Mouse (Mus musculus): ENCODE results near the gene Spem1. TPM values are rescaled to one million over a fixed set of nuclear protein-coding genes. Genes with fewer than 3 reads are reported as not detected.

The Spem1 gene
- total RNA-seq, 2 experiments from 2014 or later = not detected

DNA sequence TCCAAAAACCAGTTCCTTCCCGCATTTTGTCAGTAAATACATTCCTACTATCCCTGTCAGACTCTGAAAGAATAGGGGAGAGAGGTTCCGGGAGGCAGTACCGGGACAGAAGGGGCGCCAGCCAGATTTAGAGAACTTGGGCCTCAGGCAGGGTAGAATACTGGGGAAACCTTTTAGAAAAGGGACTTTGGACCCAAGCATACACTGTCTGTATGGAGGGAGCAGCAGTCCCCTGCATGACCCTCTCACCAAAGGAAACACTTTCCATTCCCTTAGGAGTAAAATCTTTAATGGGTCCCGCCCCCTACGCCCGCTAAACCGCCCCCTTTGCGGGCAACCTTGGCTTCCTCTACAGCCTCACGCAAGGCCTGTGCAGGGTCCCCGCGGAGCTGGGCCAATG is 18.7 kb downstream of the Spem1 start:
- ATAC-seq (replicated peaks; ENCODE audit: low FRiP score, low TSS enrichment, poor library complexity, severe bottlenecking) = no peak; the same call in 1 of the 2 replicates

DNA sequence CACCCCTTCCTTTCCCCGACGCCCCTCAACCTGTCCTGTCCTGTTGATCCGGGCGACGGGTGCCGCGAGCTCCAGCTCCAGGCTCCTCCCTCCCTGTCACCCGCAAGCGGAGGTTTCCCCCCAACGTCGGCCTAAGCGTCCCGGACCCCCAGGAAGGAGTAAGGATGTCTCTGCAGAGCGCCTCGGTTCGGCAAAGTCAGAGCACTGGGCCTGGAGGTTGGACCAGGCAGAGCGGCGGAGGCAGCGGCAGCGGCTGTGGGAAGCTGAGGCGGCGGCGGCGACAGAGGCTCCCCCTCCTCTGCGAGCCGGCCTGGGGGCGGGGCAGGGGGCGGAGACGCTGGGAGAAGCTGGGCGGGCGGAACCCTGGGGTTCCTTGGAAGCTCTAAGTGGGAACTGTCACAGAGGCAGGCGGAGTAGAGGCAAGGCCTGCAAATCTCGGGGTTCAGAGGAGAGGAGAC is 19.3 kb downstream of the Spem1 start:
- 0 out of 2 replicates have a peak, but pooled peaks have one; percentile 31 for ATAC-seq (replicated peaks; ENCODE audit: low FRiP score, low TSS enrichment, poor library complexity, severe bottlenecking)

DNA sequence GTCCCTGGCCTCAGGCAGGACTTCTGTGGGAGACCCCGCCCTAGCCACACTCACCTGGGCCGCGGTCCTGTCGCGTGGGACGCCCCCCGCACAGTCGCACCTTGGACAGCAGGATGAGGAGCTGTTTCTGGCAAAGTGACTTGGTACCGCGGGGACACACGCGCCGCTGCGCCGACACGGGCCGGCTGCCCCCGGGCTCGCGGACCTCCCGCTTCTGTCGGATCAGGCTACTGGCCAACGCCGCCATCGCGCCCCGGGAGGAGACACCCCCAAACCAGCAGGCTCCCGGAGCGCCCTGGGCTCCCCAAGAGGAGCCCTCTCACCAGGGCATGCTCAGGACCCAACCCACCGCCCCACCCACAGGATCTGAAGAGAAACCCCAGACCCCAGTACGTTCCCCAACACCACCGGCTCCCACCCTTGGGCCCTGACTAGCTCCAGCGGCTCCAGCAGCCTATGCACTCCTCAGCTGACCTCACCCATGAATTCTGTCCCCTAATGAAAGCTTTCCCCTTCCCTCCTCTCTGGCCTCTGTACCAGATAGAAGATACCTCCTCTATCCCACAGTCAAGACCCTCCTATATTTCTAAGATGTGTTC is 20.5 kb downstream of the Spem1 start, which contains the start of gene Fgf11:
Gene Fgf11 (minus strand): TSS at position 479 of the 599 bp plus-strand sequence.
- ATAC-seq (replicated peaks; ENCODE audit: low FRiP score, low TSS enrichment, poor library complexity, severe bottlenecking) = no peak

DNA sequence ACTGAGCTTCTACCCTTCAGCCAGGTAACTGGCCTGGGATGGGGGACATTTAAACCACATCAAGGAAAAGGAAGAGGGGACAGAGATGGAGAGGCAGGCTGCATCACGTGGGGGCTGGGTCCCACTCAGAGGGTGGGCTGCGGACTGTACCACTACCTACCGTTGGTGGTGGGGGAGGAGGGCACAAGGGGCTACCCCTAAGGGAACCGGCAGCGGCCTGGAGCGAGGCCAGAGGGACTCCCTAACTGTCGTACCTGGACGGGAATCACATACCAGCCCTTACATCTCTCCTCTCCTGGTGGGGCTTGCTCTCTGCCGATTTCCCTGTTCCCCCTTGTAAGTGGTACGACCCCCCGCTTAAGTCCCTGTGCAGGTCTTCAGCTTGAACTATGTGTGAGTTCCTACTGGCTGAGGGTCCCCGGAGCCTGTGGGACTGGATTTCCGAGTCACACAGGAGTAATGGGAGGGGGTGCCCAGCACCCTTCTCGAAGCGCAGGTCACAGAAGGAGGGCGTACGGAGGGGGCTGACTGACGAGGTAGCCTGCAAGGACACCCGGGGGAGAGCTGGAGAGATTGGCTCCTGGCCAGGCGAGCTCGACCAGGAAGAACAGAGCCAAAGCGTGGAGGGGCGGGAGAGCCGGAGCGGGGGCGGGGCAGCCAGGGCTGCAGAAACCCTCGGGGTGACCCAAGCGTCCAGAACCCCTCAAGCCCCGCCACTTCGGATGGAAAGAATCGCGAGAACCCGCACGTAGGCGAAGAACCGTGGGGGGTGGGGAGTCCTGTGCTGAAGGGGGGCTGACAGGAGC is 21.4 kb downstream of the Spem1 start:
- no peak for ATAC-seq (replicated peaks; ENCODE audit: low FRiP score, low TSS enrichment, poor library complexity, severe bottlenecking)

DNA sequence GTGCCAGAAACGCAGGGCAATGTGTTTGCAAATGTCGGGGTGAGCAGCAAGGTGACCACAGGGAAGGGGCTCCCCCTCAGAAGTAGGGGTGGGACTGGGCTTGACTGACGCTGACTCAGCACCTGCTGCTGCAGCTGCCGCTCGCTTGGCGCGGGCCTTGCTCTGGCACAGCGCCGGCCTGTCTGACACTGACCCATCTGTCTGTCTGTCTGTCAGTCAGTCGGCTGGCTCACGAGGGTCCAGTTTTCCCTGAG is 21.9 kb downstream of the Spem1 start:
- no peak for ATAC-seq (replicated peaks; ENCODE audit: low FRiP score, low TSS enrichment, poor library complexity, severe bottlenecking)

DNA sequence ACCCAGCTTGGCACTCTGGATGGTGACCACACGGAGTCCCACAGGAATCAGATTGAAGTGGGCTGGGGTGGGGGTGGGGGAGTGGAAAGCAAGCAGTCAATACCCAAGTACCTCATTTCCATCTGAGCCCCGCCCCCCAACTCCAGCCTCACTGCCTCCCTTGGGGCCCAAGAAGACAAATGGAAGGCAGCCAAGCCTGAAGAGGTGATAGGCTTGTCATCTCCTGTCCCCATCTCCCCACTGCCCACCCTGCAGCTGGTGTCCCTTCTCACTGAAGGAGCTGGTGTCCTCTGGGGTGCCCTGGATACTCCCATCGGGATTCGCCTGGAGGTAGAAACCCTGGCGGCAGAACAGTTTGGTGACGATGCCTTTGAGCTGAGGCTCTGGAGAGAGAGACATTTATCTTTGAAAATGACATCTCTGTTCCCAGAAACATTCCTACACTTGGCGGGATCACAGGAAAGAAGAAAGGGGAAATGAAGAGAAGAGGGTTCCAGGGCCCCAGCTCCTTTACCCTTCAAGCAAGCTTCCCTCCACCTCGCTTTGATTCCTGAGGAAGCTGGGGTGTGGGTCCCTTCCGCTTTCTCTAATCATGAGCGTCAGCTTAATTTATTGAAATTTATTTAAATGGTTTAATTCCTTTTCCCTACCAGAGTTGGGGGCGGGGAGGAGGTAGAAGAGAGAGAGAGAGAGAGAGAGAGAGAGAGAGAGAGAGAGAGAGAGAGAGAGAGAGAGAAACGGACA is 22.4 kb downstream of the Spem1 start:
- no peak for ATAC-seq (replicated peaks; ENCODE audit: low FRiP score, low TSS enrichment, poor library complexity, severe bottlenecking)

DNA sequence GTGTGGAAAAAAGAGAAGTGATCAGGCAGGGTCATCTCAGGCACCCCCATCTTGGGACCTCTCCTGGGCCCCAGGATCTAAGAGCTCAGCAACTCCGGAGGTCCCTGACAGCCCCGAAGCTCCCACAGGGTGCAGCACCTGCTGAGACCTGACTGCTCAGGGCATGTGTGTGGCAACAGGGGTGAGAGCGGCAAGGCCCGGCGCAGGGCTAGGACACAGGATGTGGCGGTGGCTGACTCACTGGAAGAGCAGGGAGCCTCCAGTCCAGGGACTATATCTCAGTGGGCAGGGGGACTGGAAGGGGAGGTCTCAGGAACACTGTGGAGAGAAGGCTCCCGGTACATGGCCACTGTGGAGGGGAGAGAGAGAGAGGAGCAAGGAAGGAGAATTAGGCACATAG is 24.1 kb downstream of the Spem1 start:
- ATAC-seq (replicated peaks; ENCODE audit: low FRiP score, low TSS enrichment, poor library complexity, severe bottlenecking) = no peak

DNA sequence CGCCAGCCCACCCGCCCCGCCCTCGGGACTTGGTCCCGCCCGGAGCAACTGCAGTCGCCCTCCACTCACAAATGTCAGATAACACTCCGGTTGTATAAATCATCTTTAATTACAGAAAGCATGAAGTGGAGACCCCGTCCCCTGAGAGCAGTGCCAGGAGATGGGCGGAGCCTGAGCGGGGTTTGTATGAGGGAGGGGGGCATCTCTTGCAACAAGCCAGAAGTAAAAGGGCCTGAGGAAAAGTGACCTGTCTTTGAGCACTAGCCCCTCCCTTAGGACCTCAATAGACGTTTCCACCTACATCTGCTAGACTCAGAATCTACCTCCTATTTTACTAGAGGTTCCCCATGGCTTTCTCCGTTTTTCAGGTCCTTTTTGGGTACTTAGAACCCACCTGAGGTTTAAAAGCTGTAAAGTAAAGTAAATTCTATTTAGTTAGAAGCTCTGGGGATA is 26.0 kb downstream of the Spem1 start:
- no peak for ATAC-seq (replicated peaks; ENCODE audit: low FRiP score, low TSS enrichment, poor library complexity, severe bottlenecking)

DNA sequence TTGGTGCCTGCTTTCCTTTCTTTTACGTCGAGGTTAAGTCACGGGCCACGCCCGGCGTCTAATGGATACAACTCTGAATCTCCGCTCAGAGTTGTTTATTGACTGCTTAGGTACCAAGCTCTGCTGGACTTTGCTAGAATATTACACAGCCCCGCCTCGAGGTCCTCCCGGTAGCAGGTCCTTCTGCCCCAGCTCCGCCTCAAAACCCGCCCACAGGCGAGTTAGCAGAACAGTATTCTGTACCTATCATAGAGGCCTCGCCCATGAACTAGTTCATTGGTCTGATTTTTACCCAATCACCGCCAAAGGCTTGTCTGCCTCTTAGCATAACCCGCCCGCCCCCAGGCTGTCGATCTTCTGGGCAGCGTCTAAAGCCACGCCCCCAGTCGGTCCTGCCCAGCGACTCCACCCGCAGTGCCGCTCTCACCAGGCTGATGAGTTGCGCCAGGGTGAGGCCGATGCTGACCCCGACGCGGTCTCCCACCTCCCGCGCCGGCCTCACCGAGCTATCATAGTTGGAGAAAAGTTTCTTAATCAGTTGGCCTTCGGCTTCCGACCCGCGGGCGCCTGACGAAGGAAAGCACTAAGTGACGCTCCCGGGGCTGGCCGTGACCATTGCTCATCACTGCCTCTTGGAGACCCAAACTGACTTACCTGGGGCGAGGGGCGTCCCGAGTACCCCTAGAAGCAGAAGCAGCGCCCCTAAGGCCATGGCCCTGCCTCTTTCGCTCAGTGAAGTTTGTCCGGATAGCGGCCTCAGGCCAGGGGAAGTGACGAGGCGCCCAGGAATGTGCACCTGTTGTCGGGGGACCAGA is 26.6 kb downstream of the Spem1 start, which contains the start of gene Chrnb1:
Gene Chrnb1 (minus strand): TSS at position 776 of the 815 bp plus-strand sequence.
- peak; percentile 99 for ATAC-seq (replicated peaks; ENCODE audit: low FRiP score, low TSS enrichment, poor library complexity, severe bottlenecking)

DNA sequence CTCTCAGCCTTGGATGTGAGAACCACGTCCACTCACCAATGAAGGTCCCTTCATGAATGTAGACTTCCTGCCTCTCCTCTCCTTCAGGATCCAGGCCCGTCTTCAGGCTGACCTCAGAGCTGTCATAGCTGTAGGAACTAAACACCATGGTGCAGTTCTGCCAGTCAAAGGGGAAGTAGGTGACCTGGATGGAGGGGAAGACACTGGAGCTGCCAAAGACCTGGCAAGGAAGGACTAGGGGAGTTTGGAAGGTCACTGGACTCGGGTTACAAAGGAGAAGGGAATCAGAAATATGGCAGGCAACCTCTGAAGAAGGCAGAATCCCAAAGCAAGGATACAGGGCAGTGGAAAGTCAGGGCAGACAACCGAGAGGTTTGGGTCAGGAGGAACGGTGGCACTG is 28.6 kb downstream of the Spem1 start:
- no peak for ATAC-seq (replicated peaks; ENCODE audit: low FRiP score, low TSS enrichment, poor library complexity, severe bottlenecking)

DNA sequence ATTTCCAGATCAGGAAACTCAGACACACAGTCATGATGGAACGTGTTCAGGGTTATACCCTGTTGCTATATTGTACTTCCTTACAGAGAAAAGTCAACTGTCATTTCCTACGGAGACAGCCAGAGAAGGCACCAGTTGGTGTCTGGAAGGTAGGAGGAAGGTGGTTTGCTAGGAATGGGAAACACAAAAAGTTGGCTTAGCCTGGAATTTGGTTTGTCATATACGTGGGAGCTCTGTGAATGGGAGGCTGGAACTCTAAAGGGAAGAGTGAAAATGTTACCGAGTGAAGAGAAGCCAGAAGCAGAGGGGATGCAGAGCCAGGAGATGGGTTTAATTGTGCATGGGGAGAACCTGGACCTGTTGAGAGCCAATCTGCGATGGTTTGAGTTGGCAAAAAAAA is 30.6 kb downstream of the Spem1 start:
- no peak for ATAC-seq (replicated peaks; ENCODE audit: low FRiP score, low TSS enrichment, poor library complexity, severe bottlenecking)

DNA sequence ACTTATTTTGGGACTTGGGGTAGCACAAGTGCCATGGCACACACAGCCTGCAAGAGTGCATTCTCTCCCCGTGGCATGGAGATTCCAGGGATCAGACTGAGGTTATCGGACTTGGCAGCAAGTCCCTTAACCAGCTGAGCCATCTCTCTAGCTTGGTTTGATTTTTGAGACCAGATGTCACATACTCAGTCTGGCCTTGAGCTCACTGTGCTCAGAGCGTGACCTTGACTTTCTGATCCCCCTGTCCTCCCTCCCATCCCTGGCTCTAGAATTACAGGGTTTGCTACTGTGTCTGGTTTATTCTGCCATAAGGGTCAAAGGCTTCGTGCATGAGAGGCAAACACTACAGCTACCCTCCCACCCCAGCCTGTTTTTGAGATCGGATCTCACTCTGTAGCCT is 32.5 kb downstream of the Spem1 start:
- no peak for ATAC-seq (replicated peaks; ENCODE audit: low FRiP score, low TSS enrichment, poor library complexity, severe bottlenecking)

DNA sequence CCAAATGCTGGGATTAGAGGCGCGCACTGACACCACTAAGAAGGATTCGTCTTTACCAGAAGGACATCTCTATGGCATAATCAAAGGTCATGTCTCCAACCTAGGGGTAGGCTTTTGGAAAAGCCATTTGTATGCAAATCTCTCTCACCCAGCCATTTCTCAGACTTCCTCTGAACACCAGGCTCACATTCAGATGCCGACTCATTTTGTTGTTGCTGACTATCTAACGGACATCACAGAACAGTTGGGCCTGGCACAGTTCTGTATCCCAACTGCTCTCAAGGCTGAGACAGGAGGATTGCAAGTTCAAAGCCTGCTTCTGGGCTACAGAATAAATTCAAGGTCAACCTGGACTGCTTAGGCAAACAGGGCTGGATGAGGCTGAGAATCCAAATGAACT is 34.7 kb downstream of the Spem1 start:
- no peak for ATAC-seq (replicated peaks; ENCODE audit: low FRiP score, low TSS enrichment, poor library complexity, severe bottlenecking)

DNA sequence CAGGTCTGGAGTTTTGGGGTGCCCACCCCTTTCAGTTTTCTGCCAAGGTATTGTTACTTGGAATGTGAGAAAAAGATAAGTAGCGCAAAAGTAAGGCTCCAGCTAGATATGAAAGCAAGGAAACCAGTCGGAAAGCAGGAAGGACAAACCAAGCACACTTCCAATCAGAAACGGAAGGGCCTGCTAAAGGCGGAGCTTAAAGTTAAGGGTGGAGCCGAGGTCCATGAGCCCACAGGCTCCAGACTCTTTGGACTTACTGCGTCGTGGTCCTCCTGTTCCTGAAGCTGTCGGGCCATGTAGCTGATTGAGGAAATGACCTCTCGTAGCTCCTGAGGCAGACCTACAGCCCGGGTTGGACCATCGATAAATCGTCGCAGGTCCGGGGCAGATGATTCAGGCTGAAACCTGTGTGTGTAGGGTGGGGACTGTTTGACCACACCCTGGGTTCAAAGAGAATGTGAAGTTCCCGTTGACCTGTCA is 37.1 kb downstream of the Spem1 start:
- ATAC-seq (replicated peaks; ENCODE audit: low FRiP score, low TSS enrichment, poor library complexity, severe bottlenecking) = peak; percentile 94

DNA sequence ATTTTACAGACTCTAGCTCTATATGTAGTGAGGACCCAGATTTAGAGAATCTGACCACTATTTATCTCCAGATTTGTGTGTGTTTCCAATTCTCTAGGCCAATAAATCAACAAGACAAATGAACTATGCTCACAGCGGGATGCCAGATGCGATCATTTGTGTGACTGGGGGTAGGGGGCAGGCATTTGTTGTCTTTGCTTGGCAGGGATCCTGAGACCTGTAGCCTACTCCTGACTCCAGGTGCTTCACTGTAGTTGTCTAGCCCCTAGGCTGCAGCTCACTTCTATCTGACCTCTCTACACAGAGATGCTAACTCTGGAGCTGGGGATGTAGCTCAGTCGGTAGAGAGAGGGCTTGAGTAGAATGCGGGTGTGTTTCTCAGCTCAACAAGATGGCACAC is 40.2 kb downstream of the Spem1 start:
- no peak for ATAC-seq (replicated peaks; ENCODE audit: low FRiP score, low TSS enrichment, poor library complexity, severe bottlenecking)

DNA sequence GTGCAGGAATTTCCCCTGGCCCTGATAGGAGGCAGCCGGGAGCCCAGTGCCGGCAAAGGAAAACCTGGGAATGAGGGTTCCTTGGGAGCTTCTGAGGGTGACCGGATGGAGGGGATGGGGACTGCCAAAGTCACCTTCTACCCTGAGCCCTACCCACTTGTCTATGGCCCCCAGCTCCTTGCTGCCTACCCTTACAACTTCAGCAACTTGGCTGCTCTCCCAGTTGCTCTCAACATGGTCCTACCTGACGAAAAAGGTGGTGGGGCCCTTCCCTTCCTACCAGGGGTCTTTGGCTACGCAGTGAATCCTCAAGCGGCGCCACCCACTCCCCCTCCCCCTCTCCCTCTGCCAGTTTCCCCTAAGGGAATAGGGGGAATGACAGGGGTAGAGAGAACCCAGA is 43.0 kb downstream of the Spem1 start:
- ATAC-seq (replicated peaks; ENCODE audit: low FRiP score, low TSS enrichment, poor library complexity, severe bottlenecking) = no peak

DNA sequence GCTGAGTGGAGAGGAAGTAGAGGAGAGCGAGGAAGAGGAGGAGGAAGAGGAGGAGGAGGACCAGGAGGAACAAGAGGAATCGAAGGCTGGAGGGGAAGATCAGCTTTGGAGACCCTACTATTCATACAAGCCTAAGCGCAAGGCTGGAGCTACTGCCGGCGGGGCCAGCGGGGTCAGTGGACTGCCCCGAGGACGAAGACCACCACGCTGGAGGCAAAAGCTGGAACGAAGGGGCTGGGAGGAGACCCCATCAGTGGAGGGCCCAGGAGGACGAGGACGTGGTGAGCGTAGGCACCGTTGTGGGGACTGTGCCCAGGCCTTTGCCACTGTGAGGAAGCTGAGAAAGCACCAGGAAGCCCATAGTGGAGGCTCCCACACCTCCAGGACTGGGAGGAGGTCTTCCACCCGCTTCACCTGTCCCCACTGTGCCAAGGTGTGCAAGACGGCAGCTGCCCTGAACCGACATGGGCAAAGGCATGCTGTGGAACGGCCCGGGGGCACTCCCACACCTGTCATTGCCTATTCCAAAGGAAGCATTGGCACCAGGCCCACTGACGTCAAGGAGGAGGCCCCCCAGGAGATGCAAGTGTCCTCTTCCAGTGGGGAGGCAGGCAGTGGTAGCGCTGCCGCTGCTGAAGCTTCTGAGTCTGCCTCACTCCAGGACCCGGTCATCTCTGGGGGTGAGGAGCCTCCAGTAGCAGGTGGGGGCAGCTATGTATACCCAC is 43.6 kb downstream of the Spem1 start:
- ATAC-seq (replicated peaks; ENCODE audit: low FRiP score, low TSS enrichment, poor library complexity, severe bottlenecking) = no peak

DNA sequence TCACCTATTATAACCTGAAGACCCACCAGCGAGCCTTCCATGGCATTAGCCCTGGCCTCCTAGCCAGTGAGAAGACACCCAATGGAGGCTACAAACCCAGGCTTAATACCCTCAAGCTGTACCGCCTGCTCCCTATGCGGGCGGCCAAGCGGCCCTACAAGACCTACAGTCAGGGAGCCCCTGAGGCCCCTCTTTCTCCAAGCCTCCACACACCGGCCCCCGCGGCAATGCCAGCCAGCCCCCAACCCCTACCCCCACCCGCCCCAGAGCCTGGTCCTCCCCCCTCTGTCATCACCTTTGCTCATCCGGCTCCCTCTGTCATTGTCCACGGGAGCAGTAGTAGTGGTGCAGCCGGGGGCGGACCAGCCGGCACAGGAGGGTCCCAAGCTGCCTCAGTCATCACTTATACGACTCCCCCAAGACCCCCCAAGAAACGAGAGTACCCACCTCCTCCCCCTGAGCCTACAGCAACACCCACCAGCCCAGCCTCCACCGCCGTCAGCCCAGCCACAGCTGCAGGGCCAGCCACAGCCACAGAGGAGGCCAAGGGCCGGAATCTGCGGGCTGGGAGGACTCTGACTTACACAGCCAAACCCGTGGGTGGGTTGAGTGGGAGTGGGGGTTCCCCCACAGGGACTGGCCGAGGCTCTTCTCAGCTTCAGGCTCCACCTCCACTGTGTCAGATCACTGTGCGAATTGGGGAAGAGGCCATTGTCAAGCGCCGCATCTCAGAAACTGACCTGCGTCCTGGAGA is 44.3 kb downstream of the Spem1 start:
- no peak for ATAC-seq (replicated peaks; ENCODE audit: low FRiP score, low TSS enrichment, poor library complexity, severe bottlenecking)

Data from megakaryocyte-erythroid progenitor cell, adult 5-6 weeks (primary cell).